Mouse (Mus musculus): Measurements from ENCODE around the gene Cox16. TPM values are rescaled to one million over a fixed set of nuclear protein-coding genes. Genes with fewer than 3 reads are reported as not detected.
A peak's percentile ranks its signal among the peaks of the same experiment; 100 is the strongest.
"Not testable (repeated sequence)": the region's sequence is repeated elsewhere in the genome, so short reads cannot be mapped to it uniquely, and the experiment has no call there.

Gene Cox16
- polyA plus RNA-seq, 1 experiment from 2014 or later: 121 TPM

DNA sequence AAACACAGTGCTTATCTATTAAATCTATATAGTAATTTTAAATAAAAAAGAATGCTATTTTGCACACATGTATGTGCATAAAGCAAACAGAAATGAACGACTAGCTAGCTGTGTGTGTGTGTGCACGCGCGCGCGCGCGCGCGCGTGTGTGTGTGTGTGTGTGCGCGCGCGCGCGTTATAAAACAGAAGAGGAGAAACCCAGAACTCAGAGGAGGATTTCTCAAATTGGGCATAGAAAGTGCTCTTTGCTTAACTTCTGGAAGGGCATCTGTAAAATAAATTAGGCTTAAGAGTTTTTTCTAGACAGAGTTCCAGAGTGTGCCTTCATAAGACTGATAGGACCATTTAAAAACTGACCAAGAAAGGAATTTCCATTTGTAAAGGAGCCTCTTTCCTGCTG lies 1.3 kb downstream of the Cox16 start:
- H3K4me3 ChIP-seq (ENCODE audit: low read depth, low read length): peak overlapping the region; percentile 55
- H3K9me3 ChIP-seq (ENCODE audit: control insufficient read depth, low read length): no peaks in the 10 kb centered on the region
- H3K27ac ChIP-seq (ENCODE audit: low read depth, low read length): no peak overlapping the region
- H3K4me2 ChIP-seq (ENCODE audit: low read depth, low read length, severe bottlenecking): peak overlapping the region; percentile 59
- ATAC-seq (replicated peaks; ENCODE audit: low FRiP score) (no peak), DNase-seq (ENCODE audit: low spot score) (no peak)
- WGBS: 49% methylated on average over 17 of the region's 17 CpGs
- H3K27me3 ChIP-seq (ENCODE audit: control insufficient read depth, insufficient read depth, low read length): no peaks in the 10 kb centered on the region
- H3K36me3 ChIP-seq (ENCODE audit: control insufficient read depth, insufficient read depth, low read length): no peaks in the 10 kb centered on the region
- peak overlapping the region; percentile 39; the same call in 1 of the 2 replicates for H3K9ac ChIP-seq (ENCODE audit: low read length)
- no peaks in the 10 kb centered on the region; the same call in 1 of the 2 replicates for H3K4me1 ChIP-seq (replicated peaks; ENCODE audit: control insufficient read depth, insufficient read depth, low read length)

DNA sequence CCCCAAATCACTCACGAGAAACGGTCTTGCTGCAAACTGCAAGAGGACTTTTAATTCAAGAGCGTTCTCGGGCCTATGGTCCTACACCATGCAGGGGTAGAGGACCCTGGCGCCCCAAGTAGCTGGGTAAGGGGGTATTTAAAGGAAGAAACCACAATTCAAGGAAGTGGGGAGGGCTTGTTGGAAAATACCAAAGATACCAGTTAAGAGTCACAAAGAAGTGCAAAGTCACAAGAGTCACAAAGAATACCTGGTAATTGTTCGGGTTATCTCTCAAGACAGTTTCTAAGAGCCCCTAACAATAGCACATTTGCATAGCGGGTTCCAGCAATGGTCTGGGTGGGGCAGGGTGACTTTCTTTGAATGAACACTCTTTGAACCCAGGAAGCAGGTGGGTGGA lies 25.9 kb downstream of the Cox16 start:
- H3K4me2 ChIP-seq (ENCODE audit: low read depth, low read length, severe bottlenecking); ATAC-seq (replicated peaks; ENCODE audit: low FRiP score); H3K4me3 ChIP-seq (ENCODE audit: low read depth, low read length); H3K4me1 ChIP-seq (replicated peaks; ENCODE audit: control insufficient read depth, insufficient read depth, low read length); H3K36me3 ChIP-seq (ENCODE audit: control insufficient read depth, insufficient read depth, low read length); H3K9me3 ChIP-seq (ENCODE audit: control insufficient read depth, low read length); H3K27ac ChIP-seq (ENCODE audit: low read depth, low read length); H3K9ac ChIP-seq (ENCODE audit: low read length); DNase-seq (ENCODE audit: low spot score); H3K27me3 ChIP-seq (ENCODE audit: control insufficient read depth, insufficient read depth, low read length): not testable (repeated sequence)
- WGBS: 94% methylated on average over 7 of the region's 7 CpGs

DNA sequence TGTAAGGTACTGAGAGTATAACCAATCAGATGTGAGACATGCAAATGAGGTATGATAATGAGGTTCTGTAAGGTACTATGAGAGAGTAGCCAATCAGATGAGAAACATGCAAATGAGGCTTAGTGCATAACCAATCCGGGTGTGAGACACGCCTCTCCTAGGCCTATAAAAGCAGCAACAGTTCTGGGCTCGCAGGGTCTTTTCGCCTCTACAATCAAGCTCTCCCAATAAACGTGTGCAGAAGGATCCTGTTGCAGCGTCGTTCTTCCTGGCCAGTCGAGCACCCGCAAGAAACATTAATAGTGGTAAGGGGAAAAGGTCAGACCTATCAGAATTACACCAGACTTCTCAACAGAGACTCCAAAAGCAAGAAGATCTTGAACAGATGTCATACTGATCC lies 45.9 kb downstream of the Cox16 start:
- H3K27ac ChIP-seq (ENCODE audit: low read depth, low read length); H3K27me3 ChIP-seq (ENCODE audit: control insufficient read depth, insufficient read depth, low read length); H3K4me3 ChIP-seq (ENCODE audit: low read depth, low read length); ATAC-seq (replicated peaks; ENCODE audit: low FRiP score); H3K4me2 ChIP-seq (ENCODE audit: low read depth, low read length, severe bottlenecking); H3K9me3 ChIP-seq (ENCODE audit: control insufficient read depth, low read length); H3K4me1 ChIP-seq (replicated peaks; ENCODE audit: control insufficient read depth, insufficient read depth, low read length); H3K36me3 ChIP-seq (ENCODE audit: control insufficient read depth, insufficient read depth, low read length); H3K9ac ChIP-seq (ENCODE audit: low read length); DNase-seq (ENCODE audit: low spot score): not testable (repeated sequence)
- WGBS: 98% methylated on average over 9 of the region's 9 CpGs

DNA sequence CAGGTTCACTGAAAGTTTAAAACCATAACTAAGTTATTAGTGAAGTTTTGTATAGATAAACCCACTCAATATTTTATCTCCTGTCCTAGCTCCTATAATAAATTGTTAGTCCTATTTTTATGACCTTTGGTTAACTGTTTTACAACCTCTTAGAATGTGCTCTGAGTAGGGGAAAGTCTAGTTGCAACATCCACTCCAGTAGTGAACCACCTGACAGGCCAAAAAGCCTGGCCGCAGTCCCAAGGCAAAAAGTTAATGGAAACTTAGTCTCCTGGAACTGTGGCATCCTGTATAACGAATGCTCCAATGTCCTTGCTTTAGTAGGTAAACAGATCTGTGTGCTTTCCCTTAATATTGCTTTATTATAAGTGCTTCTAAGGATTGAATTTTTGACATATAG lies 50.1 kb downstream of the Cox16 start:
- not testable (repeated sequence) for DNase-seq (ENCODE audit: low spot score); H3K4me2 ChIP-seq (ENCODE audit: low read depth, low read length, severe bottlenecking); H3K27ac ChIP-seq (ENCODE audit: low read depth, low read length); ATAC-seq (replicated peaks; ENCODE audit: low FRiP score); H3K4me3 ChIP-seq (ENCODE audit: low read depth, low read length); H3K36me3 ChIP-seq (ENCODE audit: control insufficient read depth, insufficient read depth, low read length); H3K27me3 ChIP-seq (ENCODE audit: control insufficient read depth, insufficient read depth, low read length); H3K9me3 ChIP-seq (ENCODE audit: control insufficient read depth, low read length); H3K4me1 ChIP-seq (replicated peaks; ENCODE audit: control insufficient read depth, insufficient read depth, low read length); H3K9ac ChIP-seq (ENCODE audit: low read length)
- 88% methylated on average over 2 of the region's 2 CpGs for WGBS

DNA sequence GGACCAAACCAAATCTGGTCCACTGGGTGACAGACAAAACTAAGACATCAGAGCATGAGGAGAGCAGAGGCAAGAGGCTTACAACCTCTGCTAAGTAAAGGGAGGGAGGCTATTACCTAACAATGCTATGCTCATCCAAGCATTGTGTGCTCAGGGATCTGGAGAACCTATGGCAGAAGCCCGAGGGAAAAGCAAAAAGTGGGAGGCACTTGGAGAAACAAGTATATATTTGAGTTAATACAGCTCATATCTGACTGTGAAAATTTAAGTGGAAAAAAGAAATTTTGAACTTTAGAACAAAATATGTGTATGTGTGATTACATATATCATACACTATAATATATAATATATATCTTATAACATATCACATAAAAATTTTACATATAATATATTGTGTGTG lies 63.1 kb downstream of the Cox16 start, which contains the start of gene Adam4:
TSS of gene Adam4 (minus strand) at position 101 of the 400 bp plus-strand sequence.
- WGBS: 94% methylated on average over 1 of the region's 1 CpGs
- Histone ChIP-seq H3K27ac (ENCODE audit: low read depth, low read length) (no peak within 1 kb of the TSS), H3K27me3 (ENCODE audit: control insufficient read depth, insufficient read depth, low read length) (no peaks in the 10 kb centered on the region), H3K4me1 (replicated peaks; ENCODE audit: control insufficient read depth, insufficient read depth, low read length) (no peaks in the 10 kb centered on the region), H3K36me3 (ENCODE audit: control insufficient read depth, insufficient read depth, low read length) (no peaks in the 10 kb centered on the region), H3K4me3 (ENCODE audit: low read depth, low read length) (no peak within 1 kb of the TSS), H3K4me2 (ENCODE audit: low read depth, low read length, severe bottlenecking) (no peak within 1 kb of the TSS), H3K9ac (ENCODE audit: low read length) (no peak within 1 kb of the TSS), H3K9me3 (ENCODE audit: control insufficient read depth, low read length) (no peaks in the 10 kb centered on the region)
- DNase-seq (ENCODE audit: low spot score) (no peak), ATAC-seq (replicated peaks; ENCODE audit: low FRiP score) (no peak)

DNA sequence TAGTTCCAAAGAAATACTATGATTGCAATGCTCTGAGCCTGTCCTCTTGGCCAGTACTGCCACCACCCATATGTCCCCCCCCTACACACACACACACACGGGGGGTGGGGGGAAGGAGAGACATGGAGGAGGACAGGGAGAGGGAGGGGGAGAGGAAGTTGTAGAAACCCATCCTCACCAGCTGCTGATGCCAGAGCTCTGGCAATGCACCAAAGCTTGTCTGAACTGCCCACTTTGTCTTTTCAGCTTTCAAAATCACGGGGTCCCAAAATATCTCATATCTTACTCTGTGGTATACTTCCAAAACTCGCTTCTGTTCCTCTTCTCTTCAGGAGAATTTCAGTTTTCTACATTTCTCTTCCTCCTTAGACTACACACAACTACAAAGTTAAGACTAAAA lies 71.7 kb downstream of the Cox16 start:
- Histone ChIP-seq H3K9me3 (ENCODE audit: control insufficient read depth, low read length) (no peaks in the 10 kb centered on the region), H3K9ac (ENCODE audit: low read length) (no peak overlapping the region), H3K27ac (ENCODE audit: low read depth, low read length) (no peak overlapping the region), H3K36me3 (ENCODE audit: control insufficient read depth, insufficient read depth, low read length) (no peaks in the 10 kb centered on the region), H3K4me1 (replicated peaks; ENCODE audit: control insufficient read depth, insufficient read depth, low read length) (no peaks in the 10 kb centered on the region), H3K4me3 (ENCODE audit: low read depth, low read length) (no peak overlapping the region), H3K4me2 (ENCODE audit: low read depth, low read length, severe bottlenecking) (no peak overlapping the region), H3K27me3 (ENCODE audit: control insufficient read depth, insufficient read depth, low read length) (no peaks in the 10 kb centered on the region)
- WGBS: 91% methylated on average over 3 of the region's 3 CpGs
- ATAC-seq (replicated peaks; ENCODE audit: low FRiP score) (no peak), DNase-seq (ENCODE audit: low spot score) (no peak)

DNA sequence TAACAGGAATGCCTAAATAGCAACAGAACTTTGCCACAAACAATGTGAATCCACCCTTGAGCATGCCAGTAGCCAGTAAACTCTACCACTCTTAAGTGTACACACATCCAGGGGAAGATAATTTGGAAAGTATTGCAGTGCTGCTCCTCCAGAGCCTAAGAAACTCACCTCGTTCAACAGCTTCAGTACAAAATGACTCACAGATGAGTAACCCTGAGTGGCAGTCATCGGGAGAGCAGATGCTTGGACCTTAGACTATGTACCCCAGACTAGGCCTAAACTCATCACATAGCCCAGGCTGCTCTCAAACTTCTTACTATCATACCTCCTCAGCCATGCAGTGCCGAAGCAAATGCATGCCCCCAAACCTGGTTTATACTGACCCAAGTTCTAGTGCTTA lies 76.0 kb downstream of the Cox16 start:
- Histone ChIP-seq H3K27ac (ENCODE audit: low read depth, low read length) (no peak overlapping the region), H3K4me3 (ENCODE audit: low read depth, low read length) (no peak overlapping the region), H3K36me3 (ENCODE audit: control insufficient read depth, insufficient read depth, low read length) (no peaks in the 10 kb centered on the region), H3K9me3 (ENCODE audit: control insufficient read depth, low read length) (no peaks in the 10 kb centered on the region), H3K27me3 (ENCODE audit: control insufficient read depth, insufficient read depth, low read length) (no peaks in the 10 kb centered on the region), H3K4me2 (ENCODE audit: low read depth, low read length, severe bottlenecking) (no peak overlapping the region), H3K4me1 (replicated peaks; ENCODE audit: control insufficient read depth, insufficient read depth, low read length) (no peaks in the 10 kb centered on the region), H3K9ac (ENCODE audit: low read length) (no peak overlapping the region)
- DNase-seq (ENCODE audit: low spot score) (no peak), ATAC-seq (replicated peaks; ENCODE audit: low FRiP score) (no peak)
- 90% methylated on average over 3 of the region's 3 CpGs for WGBS

DNA sequence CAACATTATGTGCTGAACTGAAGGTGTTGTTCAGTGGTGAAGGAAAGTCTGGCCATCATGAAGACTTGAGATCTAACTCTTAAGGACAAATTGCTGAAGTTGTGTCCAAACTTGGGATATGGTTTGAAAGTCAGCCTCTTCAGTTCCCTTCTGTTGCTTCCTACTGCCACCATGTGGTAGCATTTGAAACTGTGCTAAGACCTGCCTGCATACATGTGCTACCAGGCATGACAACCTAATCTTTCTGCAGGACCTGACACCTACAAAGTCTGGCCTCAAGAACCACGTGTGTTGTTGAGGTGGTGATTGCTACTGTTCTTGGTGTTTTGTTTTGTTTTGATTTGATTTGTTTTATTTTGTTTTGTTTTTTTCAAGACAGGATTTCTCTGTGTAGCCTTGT lies 82.7 kb downstream of the Cox16 start:
- 17% methylated on average over 1 of the region's 1 CpGs for WGBS
- Histone ChIP-seq H3K4me2 (ENCODE audit: low read depth, low read length, severe bottlenecking) (no peak overlapping the region), H3K4me1 (replicated peaks; ENCODE audit: control insufficient read depth, insufficient read depth, low read length) (no peaks in the 10 kb centered on the region), H3K9ac (ENCODE audit: low read length) (no peak overlapping the region), H3K36me3 (ENCODE audit: control insufficient read depth, insufficient read depth, low read length) (no peaks in the 10 kb centered on the region), H3K4me3 (ENCODE audit: low read depth, low read length) (no peak overlapping the region), H3K9me3 (ENCODE audit: control insufficient read depth, low read length) (no peaks in the 10 kb centered on the region), H3K27me3 (ENCODE audit: control insufficient read depth, insufficient read depth, low read length) (no peaks in the 10 kb centered on the region), H3K27ac (ENCODE audit: low read depth, low read length) (no peak overlapping the region)
- no peak for ATAC-seq (replicated peaks; ENCODE audit: low FRiP score)
- peak; percentile 57 for DNase-seq (ENCODE audit: low spot score)

DNA sequence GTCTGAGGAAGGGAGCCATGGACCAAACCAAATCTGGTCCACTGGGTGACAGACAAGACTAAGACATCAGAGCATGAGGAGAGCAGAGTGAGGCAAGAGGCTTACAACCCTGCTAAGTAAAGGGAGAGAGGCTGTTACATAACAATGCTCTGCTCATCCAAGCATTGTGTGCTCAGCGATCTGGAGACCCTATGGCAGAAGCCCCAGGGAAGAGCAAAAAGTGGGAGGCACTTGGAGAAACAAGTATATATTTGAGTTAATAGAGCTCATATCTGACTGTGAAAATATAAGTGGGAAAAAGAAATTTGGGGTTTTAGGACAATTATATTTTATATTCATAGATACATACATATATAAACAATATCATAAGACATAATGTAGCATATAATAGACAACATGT lies 105.6 kb downstream of the Cox16 start, which contains the start of gene Gm4787:
TSS of gene Gm4787 (minus strand) at position 101 of the 400 bp plus-strand sequence.
- not testable (repeated sequence) for H3K36me3 ChIP-seq (ENCODE audit: control insufficient read depth, insufficient read depth, low read length); ATAC-seq (replicated peaks; ENCODE audit: low FRiP score); H3K9ac ChIP-seq (ENCODE audit: low read length); H3K9me3 ChIP-seq (ENCODE audit: control insufficient read depth, low read length); H3K4me1 ChIP-seq (replicated peaks; ENCODE audit: control insufficient read depth, insufficient read depth, low read length); H3K27me3 ChIP-seq (ENCODE audit: control insufficient read depth, insufficient read depth, low read length); H3K27ac ChIP-seq (ENCODE audit: low read depth, low read length); DNase-seq (ENCODE audit: low spot score); H3K4me2 ChIP-seq (ENCODE audit: low read depth, low read length, severe bottlenecking); H3K4me3 ChIP-seq (ENCODE audit: low read depth, low read length)
- 65% methylated on average over 1 of the region's 1 CpGs for WGBS
